Mouse (Mus musculus) midbrain, postnatal 0 days (tissue): ENCODE data around the gene Tubb2a. TPM values are rescaled to one million over a fixed set of nuclear protein-coding genes. Genes with fewer than 3 reads are reported as not detected.

ENCODE experiments used
- ATAC-seq: fragments of 200-750 bp; cut with Nextera tagmentation; 2 replicates; pipeline ENCODE4 v1.8.0; 2017; ENCODE audit warnings: moderate number of reproducible peaks, mild to moderate bottlenecking, moderate TSS enrichment, moderate library complexity; ENCODE audit not compliant: low FRiP score
- DNase-seq: peaks from one replicate; pipeline ENCODE4 v3.0.0-alpha.2; 2015; ENCODE audit warnings: low spot score
- H3K27ac ChIP-seq: fragments of 300-500 bp; sonication (generic); 2 replicates; pipeline ENCODE4 v1.5.1; 2014; ENCODE audit warnings: low read depth, mild to moderate bottlenecking, low read length, mixed read lengths
- H3K27me3 ChIP-seq: fragments of 300-500 bp; sonication (generic); 2 replicates; pipeline ENCODE4 v1.6.1; 2014; ENCODE audit warnings: low read length, control low read depth, mixed read lengths; ENCODE audit not compliant: insufficient read depth
- H3K36me3 ChIP-seq: fragments of 300-500 bp; sonication (generic); 2 replicates; pipeline ENCODE4 v1.6.1; 2014; ENCODE audit warnings: low read length, control low read depth, mixed read lengths; ENCODE audit not compliant: insufficient read depth
- H3K4me1 ChIP-seq: fragments of 300-500 bp; sonication (generic); 2 replicates; pipeline ENCODE4 v1.6.1; 2014; ENCODE audit warnings: mild to moderate bottlenecking, control low read depth, antibody characterized with exemption, low read length, mixed read lengths; ENCODE audit not compliant: insufficient read depth
- H3K4me2 ChIP-seq: fragments of 300-500 bp; sonication (generic); 2 replicates; pipeline ENCODE4 v1.6.1; 2014; ENCODE audit warnings: low read depth, mild to moderate bottlenecking, low read length, mixed read lengths; ENCODE audit not compliant: poor library complexity, severe bottlenecking
- H3K4me3 ChIP-seq: fragments of 300-500 bp; sonication (generic); 2 replicates; pipeline ENCODE4 v1.5.1; 2014; ENCODE audit warnings: low read depth, mild to moderate bottlenecking, low read length, moderate library complexity
- H3K9ac ChIP-seq: fragments of 300-500 bp; sonication (generic); replicated peaks from 2 replicates; pipeline ENCODE4 v1.6.1; 2014; ENCODE audit warnings: mild to moderate bottlenecking, low read length, moderate library complexity, mixed read lengths; ENCODE audit not compliant: poor library complexity, severe bottlenecking
- H3K9me3 ChIP-seq: fragments of 300-500 bp; sonication (generic); 2 replicates; pipeline ENCODE4 v1.6.1; 2016; ENCODE audit warnings: low read length, control low read depth
- CTCF ChIP-seq: IDR thresholded peaks from 2 replicates; pipeline ENCODE4 v1.5.1; 2016; ENCODE audit warnings: antibody characterized with exemption, mild to moderate bottlenecking
- WGBS: fragments of 180-500 bp; shearing (Covaris S2); extraction: QIAGEN DNeasy Blood & Tissue Kit; methylation state at CpG from one replicate; pipeline ENCODE4 v1.1.7; 2014; 5-methylcytosine and 5-hydroxymethylcytosine counted together
- polyA plus RNA-seq: library from polyadenylated mRNA; unstranded; fragments of >200 nt; fragmentation: Nextera tagmentation; extraction: Ambion mirVana; gene quantifications from 2 replicates; pipeline ENCODE4 v1.2.1, GENCODE M21; 2015
- total RNA-seq: library from RNA; depleted of rRNA; stranded (reverse); fragments of >200 nt; gene quantifications from 2 replicates; pipeline ENCODE4 v1.2.3, GENCODE M21; 2014

Tubb2a gene
- total and polyA plus RNA-seq, 2 experiments from 2014 or later = 4,276 to 6,629 TPM

DNA sequence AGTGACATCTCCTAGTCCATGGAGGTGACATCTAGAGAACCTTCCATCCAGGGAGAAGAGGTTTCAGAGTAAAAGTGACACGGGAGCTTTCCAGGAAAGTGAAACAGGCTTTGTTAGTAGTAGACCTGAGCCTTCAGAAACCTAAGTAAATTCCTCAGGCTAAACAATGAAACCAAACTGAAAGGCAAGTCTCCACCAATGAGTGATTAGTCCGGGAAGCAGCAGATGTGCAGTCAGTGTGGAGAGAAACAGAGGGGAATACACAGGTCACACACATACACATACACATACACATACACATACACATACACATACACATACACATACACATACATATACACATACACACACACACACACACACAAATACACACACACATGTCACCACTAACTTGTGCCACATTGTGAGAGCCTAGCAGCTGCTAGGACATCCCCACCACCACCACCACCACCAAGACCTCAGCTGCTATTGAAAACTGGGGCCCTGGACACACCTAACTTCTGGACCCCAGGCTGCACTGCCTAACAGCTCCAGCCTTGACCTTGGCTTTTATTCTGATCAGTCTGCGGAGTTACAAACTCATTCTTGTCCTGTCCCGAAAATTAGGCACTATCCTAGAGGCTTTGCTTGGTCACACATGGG lies 31.3 kb upstream of the Tubb2a start:
- 65% methylated on average over 4 of the region's 4 CpGs for WGBS
- Histone ChIP-seq H3K4me2 (no peak overlapping the region), H3K9ac (no peak overlapping the region), H3K9me3 (no peaks in the 10 kb centered on the region), H3K4me1 (no peaks in the 10 kb centered on the region), H3K27me3 (no peaks in the 10 kb centered on the region), H3K27ac (no peak overlapping the region), H3K36me3 (no peaks in the 10 kb centered on the region), H3K4me3 (no peak overlapping the region)
- no peak for DNase-seq
- no peak for ATAC-seq
- no peak for TF ChIP-seq CTCF

DNA sequence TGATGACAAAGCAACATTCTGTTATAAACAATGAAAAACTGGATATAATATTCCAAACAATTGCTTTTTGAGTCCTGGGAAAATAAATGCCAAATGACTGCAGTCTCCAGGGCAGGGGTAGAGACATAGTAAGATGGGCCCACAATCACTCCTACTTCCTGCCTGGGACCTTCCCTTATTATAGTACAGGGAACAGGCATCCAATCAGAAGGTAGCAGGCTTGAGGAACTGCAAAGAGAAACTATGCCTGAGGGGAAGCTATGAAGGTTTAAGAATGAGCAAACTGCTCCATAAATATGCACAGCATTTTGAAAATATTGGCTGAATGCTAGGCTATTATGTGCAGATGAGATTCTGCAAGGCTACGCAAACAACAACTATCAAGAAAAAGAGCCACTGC lies 29.2 kb upstream of the Tubb2a start:
- Histone ChIP-seq H3K9ac (no peak overlapping the region), H3K27me3 (no peaks in the 10 kb centered on the region), H3K4me3 (no peak overlapping the region), H3K4me1 (no peaks in the 10 kb centered on the region), H3K9me3 (no peaks in the 10 kb centered on the region), H3K27ac (no peak overlapping the region), H3K4me2 (no peak overlapping the region), H3K36me3 (no peaks in the 10 kb centered on the region)
- TF ChIP-seq CTCF = no peak
- WGBS = 88% methylated on average over 1 of the region's 1 CpGs
- ATAC-seq (no peak), DNase-seq (no peak)

DNA sequence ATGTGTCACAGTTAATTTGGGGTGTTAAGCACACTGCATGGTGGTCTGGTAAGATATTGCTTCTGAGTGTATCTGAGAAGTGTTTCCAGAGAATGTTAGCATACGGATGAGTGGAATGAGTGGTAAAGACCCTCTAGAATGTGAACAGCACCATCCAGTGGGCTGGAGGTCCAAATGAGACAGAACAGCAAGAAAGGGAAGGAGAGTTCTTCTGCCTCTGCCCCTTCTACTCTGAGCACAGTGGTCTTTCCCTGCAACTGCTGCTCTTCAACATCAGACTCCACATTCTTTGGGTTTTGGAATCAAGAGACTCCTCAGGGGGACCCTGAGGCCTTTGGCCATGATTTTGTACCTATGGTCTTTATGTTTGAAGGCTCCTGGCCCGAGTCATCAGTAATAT lies 28.4 kb upstream of the Tubb2a start:
- Histone ChIP-seq H3K27me3 (no peaks in the 10 kb centered on the region), H3K9ac (no peak overlapping the region), H3K4me1 (no peaks in the 10 kb centered on the region), H3K36me3 (no peaks in the 10 kb centered on the region), H3K27ac (no peak overlapping the region), H3K9me3 (no peaks in the 10 kb centered on the region), H3K4me3 (no peak overlapping the region), H3K4me2 (no peak overlapping the region)
- ATAC-seq (no peak), DNase-seq (no peak)
- WGBS = 87% methylated on average over 2 of the region's 2 CpGs
- peak; percentile 28; the same call in 1 of the 2 replicates for TF ChIP-seq CTCF

DNA sequence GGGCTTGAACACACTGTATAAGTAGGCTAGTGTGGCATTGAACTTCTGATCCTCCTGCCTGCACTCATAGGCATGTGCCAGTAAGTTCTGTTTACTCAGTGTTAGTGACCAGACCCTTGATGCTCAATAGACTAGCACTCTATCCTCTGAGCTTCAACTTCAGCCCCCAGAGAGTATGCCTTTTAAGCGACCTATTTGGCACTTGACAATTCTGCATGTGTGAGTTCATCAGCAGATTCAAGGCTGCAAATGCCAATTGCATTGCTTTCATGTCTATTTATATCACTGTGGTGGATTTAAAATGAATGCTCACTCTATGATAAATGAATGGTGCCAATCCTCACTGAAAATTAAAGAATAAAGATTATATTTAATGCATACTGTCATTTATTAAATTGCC lies 27.6 kb upstream of the Tubb2a start:
- H3K27ac ChIP-seq = no peak overlapping the region
- no peak overlapping the region for H3K9ac ChIP-seq
- no peak for DNase-seq
- H3K4me1 ChIP-seq = no peaks in the 10 kb centered on the region
- H3K9me3 ChIP-seq = no peaks in the 10 kb centered on the region
- no peak overlapping the region for H3K4me2 ChIP-seq
- TF ChIP-seq CTCF = no peak
- ATAC-seq = no peak
- no peaks in the 10 kb centered on the region for H3K36me3 ChIP-seq
- no peaks in the 10 kb centered on the region for H3K27me3 ChIP-seq
- no peak overlapping the region for H3K4me3 ChIP-seq
- WGBS = 60% methylated on average over 1 of the region's 1 CpGs

DNA sequence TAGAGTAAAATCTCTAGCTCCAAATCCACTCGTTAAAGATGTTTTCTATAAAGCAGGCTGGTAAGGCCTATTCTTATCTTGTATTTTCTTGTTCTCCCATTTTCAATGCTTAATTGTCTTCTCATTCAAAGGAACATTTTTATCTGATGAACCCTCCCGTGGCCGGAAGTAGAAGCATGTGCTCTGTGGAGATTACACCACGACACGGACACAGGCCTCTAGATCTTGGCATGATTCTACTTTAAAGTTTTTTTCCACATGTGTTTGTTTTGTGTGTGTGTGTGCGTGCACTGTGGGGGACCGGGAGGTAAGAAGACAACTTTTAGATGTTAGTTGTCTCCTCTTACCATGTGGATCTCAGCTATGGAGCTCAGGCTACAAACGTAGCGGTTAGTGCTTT lies 24.1 kb upstream of the Tubb2a start:
- H3K27me3 ChIP-seq = no peaks in the 10 kb centered on the region
- no peak for TF ChIP-seq CTCF
- H3K27ac ChIP-seq = no peak overlapping the region
- no peak overlapping the region for H3K4me3 ChIP-seq
- no peak for ATAC-seq
- H3K4me1 ChIP-seq = peaks cover 3% of the 10 kb centered on the region; the same call in 1 of the 2 replicates
- no peak overlapping the region for H3K9ac ChIP-seq
- no peak overlapping the region for H3K4me2 ChIP-seq
- H3K9me3 ChIP-seq = no peaks in the 10 kb centered on the region
- H3K36me3 ChIP-seq = no peaks in the 10 kb centered on the region
- no peak for DNase-seq
- WGBS = 79% methylated on average over 9 of the region's 9 CpGs

DNA sequence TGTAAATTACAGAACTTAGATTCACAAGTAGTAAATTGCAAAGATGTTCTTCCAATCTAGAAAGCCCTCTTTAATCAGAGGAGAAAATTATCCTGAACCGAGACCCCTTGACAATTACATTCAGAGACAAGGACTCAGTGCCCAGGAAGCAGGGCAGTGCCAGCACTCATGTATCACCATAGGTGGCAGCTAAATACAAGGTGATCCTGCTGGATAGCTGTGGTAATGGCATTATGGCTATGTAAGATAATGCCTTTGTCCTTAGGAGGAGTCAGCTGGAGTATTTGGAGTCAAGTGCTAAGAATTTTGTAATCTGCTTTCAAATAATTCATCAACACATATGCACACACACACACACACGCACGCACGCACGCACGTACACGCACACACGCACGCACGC lies 23.4 kb upstream of the Tubb2a start:
- Histone ChIP-seq H3K9ac (no peak overlapping the region), H3K4me3 (no peak overlapping the region), H3K4me2 (no peak overlapping the region), H3K9me3 (no peaks in the 10 kb centered on the region), H3K36me3 (no peaks in the 10 kb centered on the region), H3K4me1 (peaks cover 10% of the 10 kb centered on the region; the same call in 1 of the 2 replicates), H3K27ac (no peak overlapping the region), H3K27me3 (no peaks in the 10 kb centered on the region)
- no peak for TF ChIP-seq CTCF
- 96% methylated on average over 10 of the region's 10 CpGs for WGBS
- ATAC-seq = no peak
- DNase-seq = no peak
